Mouse (Mus musculus) megakaryocyte, adult 5-6 weeks (primary cell): ENCODE measurements around the gene Wipi1. TPM values are rescaled to one million over a fixed set of nuclear protein-coding genes. Genes with fewer than 3 reads are reported as not detected.

Experiments
- ATAC-seq: 2 replicates; pipeline ENCODE4 v1.8.0; 2016; ENCODE audit warnings: mild to moderate bottlenecking, inconsistent platforms; ENCODE audit not compliant: poor library complexity, severe bottlenecking
- total RNA-seq, 2 experiments: library from RNA; stranded (forward) in 1 of 2; stranded (reverse) in 1 of 2; fragments of 153-499, 151-499 nt in 1 of 2; fragments of 221-1000, 200-1000 nt in 1 of 2; gene quantifications; 2 replicates each; pipeline versions ENCODE4 v1.2.3 to v1.2.4; 2015 to 2017

Gene Wipi1
- total RNA-seq, 2 experiments from 2014 or later, result 7.6 to 14.2 TPM

DNA sequence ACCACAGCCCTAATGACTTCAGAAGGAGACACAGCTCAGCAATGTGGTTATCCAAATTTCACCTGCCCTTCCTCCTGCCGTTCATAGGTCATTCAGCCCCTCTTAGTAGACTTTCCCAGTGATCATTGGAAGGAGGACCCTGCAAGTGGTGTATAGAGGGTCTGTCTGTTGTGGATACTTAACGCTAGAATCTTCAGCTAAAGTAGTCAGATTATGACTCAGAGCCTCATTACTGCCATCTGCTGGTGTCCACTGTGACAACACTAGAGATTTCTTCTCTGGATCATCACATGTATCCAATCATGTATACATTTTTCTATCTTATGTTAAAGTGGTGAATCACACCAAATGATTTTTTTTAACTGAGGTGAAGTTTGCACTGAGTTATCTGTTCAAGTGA, 9.4 kb upstream of the Wipi1 start:
- peak; percentile 82 for ATAC-seq

DNA sequence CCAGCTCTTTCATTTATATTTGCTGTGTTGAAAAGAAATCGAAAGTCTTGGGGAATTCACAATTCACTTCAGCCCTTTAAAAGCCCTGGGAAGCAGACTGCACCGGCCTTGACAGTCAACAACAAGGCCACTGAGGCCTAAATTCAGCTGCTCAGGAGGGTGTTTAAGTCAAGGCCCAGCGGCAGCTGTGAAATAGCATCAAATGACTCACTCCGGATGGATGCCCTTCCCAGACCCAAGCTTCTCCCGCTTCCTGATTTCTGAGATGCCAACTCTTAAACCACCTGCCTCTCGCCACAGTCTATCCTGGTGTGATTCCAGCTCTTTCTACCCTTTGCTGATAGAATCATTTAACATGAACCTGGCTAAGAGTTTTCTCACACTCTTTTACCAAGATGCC, 8.6 kb upstream of the Wipi1 start:
- no peak for ATAC-seq

DNA sequence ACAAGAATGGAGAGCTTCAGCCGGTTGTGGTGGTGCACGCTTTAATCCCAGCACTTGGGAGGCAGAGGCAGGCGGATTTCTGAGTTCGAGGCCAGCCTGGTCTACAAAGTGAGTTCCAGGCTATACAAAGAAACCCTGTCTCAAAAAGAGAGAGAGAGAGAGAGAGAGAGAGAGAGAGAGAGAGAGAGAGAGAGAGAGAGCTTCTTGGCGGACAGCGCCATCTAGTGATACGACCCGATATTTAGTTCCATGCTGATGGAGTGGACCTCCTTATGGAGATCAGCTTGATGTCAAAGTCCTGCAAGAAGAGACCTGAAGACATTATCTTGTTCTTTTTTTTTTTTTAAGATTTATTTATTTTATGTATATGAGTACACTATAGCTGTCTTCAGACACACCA, 7.3 kb upstream of the Wipi1 start:
- peak; percentile 37; the same call in 1 of the 2 replicates for ATAC-seq

DNA sequence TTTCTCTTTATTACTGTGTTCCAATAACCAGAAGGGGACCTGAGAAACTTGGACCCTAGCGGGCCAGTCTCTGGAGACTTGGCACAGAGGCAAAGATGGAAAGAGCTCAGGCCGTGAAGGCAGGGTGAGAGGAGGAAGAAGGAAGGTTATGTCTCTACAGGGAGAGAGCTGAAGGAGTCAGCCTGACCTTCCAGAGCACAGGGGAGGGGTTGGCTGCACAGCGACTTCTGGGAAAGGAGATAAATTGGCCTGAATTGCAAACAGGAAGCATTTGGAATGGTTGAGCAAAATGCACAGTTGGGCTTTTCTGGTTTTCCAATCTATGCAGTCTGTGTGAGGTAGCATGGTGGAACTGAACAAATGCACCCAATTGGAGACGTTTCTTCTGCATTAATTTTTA, 5.0 kb upstream of the Wipi1 start:
- no peak for ATAC-seq

DNA sequence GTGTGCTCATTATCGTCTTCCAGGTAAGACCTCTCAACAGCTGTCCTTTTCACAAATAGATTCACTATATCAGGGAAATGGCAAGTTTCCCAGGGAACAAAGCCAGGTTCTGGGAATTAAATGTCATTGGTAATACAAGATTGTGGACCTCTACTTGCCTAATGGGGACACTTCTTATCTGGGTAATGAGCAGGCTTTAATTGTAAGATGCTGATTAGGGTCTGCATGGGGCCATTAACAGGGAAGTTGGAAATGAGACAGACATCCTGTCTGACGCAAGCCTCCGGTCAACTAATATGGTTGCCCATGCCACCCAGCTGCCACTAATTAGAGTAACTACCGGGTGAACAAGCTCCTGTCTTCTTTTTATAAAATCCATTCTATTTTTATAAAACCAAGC, 4.6 kb upstream of the Wipi1 start:
- no peak for ATAC-seq

DNA sequence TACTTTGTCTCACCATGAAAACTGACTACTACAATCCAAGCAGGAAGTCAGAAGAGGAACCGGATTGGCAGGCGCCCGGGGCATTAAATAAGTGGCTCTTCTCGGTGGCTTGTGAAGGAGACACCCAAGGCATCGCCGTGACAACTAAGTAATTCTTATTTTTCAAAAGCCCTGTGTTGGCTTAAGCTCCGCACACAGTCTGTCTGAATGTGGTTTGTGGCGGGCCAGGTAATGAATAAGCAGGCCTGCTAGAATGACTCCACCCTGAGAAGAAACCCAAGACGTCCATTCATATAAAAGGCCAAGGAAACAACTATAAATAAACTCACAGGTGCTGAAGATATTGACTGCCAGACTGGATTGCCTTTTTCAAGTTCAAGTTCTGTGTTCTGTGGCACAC, 3.5 kb upstream of the Wipi1 start:
- ATAC-seq, result no peak

DNA sequence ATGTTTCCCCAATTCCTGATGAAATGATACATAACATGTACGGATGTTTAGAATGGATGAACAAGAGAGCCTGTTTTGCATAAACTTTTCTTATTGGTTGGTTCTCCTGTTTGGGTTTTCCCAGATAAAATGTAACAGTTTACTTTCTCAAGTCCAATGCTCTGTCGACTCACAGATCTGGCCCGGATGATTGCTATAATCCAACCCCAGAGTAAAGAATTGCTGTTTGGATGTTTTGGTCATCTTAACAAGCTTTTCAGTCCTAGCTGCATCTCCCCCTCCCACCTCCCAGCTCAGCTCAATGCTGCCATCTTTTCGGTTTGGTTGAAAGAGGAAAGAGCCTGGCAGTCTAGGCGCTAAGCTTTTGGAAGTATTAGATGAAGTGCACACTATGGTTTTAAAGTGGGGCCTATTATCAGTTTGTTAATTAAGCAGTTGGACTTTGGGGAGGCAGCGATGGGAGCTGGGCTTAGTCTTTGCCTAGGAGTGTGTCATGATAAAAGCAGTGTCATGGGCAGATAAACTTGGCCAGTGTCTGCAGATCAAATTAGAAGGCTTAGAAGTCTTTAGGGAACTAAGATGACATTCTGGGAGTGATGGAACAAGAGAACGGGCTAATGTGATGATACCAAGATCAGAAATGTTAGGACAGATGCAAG, 1.2 kb upstream of the Wipi1 start:
- no peak for ATAC-seq

DNA sequence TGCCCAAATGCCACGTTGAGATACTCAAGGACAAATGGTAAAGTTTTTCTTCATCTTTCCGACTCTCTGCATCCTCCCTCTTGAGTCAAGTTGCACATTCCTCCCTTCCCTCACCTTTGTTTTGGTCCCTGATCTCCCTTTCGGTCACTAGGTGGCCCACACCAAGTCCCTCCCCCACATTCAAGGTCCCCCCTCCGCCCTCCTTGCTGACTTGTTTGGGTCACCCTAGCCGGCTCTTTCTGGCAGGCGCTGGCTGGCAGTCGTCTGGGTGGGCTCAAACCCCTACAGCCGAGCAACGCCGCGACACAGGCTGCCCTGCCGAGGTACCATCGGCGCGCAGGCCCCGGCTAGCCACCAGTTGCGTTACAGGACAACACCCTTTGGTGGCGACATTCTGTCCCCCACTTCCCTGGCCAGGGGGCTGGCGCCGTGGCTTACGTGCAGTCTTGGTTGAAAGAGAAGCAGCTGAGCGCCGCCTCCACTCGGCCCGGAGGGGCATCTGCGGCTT, 918 bp downstream of the Wipi1 start:
- peak; percentile 32 for ATAC-seq

DNA sequence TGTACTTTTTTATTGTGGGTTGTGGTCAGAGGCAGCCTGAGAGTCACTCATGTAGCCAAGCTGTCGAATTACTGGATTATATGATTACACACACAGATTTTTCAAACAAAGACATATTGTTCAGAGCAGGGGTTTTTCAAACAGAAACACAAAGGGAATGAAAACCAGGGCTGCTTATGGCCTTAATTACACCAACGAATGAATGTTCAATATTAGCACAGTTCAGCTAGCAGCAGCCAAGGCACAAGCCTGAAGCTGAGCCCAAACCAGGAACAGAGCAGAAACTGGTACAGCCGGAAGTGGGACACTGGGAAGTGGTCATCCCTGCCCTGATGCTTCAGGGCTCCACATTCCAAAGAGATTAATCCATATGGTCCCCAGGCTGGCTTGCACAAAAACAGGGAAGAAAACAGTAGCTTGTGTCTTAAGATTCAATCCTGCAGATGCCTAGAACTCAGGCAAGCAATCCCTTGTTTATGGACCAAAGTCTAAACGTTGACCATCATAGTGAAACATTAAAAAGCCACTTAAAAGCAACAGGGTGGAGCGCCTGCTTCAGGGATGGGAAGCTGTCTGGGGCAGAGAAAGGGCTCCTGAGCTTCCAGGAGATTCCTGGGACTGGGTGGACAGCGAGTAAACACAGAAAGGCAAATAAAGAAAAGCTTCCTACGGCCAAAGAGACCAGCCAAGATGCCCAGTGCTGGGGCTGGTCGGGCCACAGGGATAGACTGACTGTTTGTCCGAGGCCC, 1.5 kb downstream of the Wipi1 start:
- no peak for ATAC-seq

DNA sequence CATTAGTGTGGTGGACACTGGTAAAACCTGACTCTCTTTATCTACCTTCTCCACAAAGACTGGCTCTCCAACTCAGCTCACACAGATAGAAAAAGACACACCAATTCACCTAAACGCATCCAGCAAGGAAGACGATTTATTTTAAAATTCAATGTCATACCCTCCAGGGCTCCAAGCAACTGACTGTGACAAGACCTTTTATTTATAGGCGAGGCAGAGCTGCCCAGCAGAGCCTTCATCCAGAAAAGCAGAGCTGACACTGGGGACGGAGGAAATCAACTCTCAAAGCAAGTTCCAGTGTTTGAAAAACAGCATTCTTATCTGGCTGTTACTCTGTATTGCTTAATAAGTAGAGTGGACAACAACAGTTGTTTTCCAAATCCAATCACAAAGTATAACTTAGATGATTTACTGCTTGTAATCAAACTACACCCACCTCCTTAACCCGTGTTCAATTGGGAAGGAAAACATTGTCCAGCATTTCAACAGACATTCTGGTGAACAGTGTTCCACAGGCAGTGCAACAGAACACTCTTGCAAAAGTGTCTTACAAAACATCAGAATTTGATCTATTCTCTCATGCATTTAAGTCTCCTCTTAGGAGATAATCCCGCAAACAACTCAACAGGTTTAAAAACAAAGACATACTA, 2.7 kb downstream of the Wipi1 start:
- no peak for ATAC-seq

DNA sequence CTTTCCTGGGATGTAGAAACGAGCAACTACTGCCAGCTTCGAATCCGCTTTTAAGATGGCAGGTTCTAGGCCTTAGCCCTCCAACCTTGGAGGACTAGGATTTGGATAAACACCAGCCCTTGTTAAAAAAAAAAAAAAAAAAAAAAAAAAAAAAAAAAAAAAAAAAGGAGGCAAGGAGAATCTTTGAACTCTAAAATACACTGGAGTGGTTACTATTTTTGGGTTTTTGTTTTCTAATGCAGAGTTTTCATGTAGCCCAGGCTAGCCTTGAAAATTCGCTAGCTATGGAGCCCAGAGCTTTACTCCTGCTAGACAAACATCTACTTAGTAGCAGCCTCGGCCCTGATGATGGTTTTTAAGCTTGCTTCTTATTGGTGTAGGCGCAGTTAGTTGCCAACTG, 4.2 kb downstream of the Wipi1 start:
- ATAC-seq, result no peak

DNA sequence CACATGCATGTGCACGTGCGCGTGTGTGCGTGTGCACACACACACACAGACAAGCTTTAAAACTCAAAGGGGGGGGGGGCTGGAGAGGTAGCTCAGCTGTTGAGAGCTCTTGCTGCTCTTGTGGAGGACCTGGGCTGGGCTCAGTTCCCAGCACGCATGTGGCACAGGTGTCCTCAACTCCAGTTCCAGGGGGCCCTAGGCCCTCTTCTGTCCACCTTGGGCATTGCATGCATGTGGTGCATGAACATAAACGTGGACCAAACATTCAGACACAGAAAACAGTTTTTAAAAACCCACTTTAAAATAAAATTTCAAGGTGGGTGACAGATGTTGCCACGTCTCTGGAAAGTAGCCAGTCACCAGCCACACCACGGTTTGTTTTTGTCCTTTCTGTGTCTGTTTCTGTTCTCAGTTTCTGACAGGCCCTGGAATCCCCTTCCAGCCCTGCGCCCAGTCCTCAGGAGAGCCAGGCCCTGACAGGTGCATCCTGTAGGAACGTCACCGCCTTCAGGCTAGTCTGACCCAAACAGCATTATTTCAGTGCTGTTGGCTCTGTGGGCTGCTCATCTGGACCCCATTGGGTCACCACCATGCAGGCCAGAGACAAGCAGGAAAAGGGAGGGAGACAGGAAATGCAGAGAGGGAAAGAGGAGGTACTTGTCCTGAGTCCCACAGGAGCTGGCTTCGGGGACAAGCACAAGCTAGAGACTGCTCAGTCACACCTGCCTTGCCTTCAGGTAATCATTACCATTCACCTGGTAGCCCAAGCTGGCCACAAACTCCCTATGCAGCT, 12.8 kb downstream of the Wipi1 start:
- no peak for ATAC-seq

DNA sequence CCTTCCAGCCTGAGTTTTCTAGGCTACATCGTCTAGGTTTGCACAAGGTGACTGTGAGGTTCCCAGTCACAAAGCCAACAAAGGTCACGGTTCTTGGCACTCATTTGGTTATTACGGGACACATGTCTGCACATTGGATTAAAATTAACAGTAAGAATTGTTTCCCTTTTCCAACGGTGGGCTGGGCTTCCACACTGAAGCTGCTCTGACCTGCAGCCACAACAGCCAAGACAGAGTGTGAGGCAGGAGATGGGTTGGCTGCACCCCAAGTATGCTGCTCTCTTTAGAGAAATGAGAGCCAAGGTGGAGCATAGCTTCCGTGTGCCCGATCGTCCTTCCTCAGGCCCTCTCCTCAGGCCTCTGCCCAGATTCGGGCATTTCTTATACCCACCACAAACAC, 17.0 kb downstream of the Wipi1 start:
- ATAC-seq, result no peak

DNA sequence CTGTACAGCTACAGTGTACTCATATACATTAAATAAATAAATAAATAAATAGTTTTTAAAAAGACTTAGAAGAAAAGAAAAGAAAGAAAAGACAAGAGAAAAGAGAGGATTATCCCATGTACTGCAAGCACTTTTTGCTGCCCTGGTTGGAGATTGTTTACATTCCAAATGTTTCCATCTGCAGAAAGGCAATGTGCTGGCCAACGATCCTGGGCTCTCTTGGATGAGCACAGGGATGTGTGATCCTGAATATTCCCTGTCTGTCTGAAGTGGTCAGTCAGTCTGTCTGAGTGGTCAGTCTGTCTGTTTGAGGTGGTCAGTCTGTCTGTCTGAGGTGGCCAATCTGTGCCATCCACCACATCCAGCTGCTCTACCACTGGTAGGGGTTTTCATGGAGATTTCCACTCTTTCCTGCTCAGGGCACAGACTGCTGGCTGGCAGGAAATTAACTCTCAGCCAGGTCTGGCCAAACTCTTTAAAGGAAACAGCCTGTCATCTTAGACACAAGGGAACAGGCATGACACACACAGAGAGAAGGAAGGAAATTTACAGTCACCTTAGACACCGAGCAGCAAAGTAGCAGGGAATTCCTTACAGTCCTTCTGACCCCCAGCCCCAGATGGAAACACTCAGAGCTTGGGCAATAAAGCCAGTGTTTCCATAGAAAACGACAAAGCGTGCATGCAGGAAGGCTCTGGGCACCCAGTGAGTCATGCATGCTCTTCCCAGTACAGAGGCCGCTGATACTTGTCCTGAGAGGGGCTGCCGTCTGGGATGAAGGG, 18.4 kb downstream of the Wipi1 start:
- ATAC-seq, result no peak

DNA sequence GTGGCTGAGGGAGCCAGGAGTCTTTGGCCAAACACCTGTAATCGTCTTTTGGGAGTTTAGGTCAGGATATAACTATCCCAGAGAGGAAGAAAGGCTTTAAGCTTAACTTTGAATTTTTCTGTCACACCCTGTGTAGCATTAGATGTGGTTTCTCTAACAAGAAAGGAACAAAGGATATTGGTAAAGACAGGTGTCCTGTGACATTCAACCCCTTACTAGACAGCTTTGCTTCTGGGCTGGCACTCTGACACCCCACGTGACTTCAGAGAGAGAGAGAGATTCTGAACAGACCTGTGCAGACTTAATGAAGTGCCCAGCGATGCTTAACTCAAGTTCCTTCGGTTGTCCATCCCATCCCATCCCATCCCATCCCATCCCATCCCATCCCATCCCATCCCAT, 20.3 kb downstream of the Wipi1 start:
- ATAC-seq, result no peak

DNA sequence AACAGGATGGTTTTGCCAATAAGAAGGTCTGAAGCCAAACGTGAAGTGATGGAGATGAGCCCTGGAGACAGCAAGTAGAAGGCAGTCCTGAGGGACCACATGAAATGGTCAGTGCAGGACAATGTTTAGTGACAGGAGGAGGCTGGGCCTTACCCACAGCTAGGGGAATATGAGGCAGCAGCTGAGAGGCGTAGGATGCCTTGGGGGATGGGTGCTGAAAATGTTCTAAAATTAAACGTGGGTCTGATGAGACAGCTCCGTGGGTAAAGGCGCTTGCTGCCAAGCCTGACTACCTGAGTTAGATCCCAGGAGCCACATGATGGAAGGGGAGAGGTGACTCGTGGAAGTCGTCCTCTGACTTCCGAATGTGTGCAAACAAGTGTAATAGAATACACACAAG, 21.8 kb downstream of the Wipi1 start:
- ATAC-seq, result no peak

DNA sequence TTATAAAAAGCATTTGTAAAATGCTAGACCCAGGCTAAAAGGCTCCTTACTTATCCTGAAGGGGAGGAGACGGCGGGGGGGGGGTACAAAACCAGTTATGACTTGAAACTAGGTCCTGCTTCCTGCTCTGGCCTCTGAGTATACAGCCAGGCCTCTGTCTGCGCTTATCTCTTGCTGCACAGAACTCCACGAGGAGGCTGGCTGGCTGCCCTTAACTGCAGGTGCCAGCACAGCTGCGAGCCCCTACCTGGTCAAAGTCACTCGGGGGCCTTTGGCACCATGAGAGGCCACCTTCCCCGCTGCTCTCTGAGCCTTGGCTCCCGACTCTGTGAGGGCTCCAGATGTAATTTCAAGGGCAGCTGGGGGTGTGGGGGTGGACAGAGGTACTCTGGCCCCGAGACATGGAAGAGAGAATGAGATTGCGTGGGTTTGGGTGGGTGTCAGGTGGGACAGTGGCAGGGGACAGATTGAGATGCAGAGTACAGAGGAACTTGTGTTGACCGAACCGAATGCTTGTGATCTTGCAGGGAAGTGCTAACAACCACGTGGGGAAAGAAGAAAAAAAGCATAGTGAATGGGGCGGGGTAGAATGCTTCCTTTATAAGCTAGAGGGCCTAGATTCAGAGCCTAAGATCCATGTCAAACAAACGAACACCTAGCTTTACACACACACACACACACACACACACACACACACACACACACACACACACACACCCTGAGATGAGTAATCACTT, 24.0 kb downstream of the Wipi1 start:
- peak; percentile 45 for ATAC-seq

DNA sequence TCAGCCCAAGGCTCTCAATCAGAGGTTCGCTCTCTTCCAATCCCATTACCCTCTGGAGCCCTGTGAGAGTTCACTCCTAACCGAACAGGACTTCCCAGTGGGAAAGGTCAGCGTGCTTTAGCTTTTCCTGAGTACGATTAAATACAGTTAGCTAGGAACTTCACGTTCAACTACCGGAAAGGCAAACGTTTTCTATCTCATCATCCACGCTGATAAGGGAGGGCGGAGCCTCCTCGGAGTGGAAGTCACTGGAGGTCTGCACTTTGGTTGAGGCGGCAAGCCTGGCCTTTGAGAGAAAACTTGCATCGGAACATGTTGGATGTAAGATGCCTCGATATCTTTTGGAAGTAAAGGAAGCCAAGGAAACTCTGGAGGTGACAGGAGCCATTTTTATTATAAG, 24.7 kb downstream of the Wipi1 start:
- ATAC-seq, result no peak

DNA sequence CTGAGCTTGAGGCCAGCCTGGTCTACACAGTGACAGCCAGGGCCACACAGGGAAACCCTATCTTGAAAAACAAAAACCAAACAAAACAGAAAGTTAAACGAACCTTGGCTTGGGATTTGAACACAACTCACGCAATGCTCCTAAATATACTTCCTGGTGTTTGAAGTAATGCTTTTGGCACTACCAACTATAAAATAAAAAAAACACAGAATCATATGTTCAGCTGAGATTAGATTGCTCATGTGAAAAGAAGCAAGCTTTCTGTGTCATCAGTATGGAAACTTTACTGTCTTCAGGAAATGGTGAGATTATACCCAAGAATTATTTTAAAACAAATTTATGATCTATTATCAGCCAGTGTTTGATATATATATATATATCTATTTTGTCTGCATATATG, 25.3 kb downstream of the Wipi1 start:
- ATAC-seq, result no peak
